Mouse (Mus musculus): ENCODE results near the gene Dnpep. TPM values are rescaled to one million over a fixed set of nuclear protein-coding genes. Genes with fewer than 3 reads are reported as not detected.

Gene Dnpep
- polyA plus RNA-seq, 1 experiment from 2014 or later = 111 TPM

DNA sequence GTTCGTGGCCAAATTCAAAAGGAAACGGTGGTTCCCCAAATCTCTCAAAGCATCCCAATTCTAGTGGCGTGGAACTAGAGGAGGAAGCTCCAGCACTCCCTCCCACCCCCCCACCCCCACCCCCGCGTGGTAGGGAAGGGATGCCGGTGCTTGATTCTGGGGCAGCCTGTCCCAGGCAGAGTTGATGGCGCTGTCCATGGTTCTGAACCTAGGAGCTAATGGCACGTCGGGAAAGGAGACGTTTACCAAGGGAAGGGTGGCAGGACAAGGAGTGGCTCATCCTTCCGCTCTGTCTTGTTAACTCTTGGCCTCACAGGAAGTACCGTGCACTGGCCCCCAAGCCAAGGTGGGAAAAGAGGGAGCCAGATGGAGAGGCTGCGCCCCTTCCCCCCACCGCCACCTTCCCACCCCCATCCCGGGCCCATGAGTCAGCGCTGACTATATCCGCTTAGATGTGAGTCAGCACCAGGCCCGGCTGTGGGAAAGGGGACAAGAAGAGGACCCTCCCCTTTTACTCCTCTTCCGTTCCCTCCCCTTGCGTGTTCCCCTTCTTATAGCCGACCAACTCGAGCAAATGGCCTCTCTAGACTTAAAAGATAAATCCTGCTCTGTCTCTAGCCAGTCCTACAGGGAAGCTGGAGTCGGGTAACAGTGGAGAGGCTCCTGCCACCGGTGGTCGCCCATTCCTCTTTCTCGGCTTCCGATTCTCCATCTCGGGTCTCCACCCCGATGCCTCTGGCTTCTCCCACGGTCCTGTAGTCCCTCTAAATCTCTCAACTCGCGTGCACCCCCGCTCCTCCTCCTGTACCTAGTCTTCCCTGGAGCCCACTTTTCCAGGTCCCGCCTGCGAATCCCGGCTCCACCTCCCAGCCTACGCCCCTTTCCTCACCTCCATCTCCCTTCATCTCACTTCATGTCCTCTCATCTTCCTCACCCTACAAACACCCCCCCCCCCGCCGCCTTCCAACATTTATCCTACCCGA, 54.5 kb downstream of the Dnpep start:
- no peak for ATAC-seq (ENCODE audit: insufficient number of reproducible peaks, insufficient read depth, low FRiP score, low TSS enrichment, low read depth)
- H3K27ac ChIP-seq = no peak overlapping the region
- 2% methylated on average over 40 of the region's 40 CpGs for WGBS
- peak overlapping the region; percentile 26; the same call in 1 of the 2 replicates for H3K4me2 ChIP-seq
- H3K9me3 ChIP-seq = no peaks in the 10 kb centered on the region
- peaks cover 57% of the 10 kb centered on the region for H3K27me3 ChIP-seq
- H3K4me1 ChIP-seq (replicated peaks) = no peaks in the 10 kb centered on the region
- peak overlapping the region; percentile 18; the same call in 1 of the 2 replicates for H3K4me3 ChIP-seq (replicated peaks)
- H3K9ac ChIP-seq (replicated peaks) = no peak overlapping the region
- no peaks in the 10 kb centered on the region for H3K36me3 ChIP-seq

DNA sequence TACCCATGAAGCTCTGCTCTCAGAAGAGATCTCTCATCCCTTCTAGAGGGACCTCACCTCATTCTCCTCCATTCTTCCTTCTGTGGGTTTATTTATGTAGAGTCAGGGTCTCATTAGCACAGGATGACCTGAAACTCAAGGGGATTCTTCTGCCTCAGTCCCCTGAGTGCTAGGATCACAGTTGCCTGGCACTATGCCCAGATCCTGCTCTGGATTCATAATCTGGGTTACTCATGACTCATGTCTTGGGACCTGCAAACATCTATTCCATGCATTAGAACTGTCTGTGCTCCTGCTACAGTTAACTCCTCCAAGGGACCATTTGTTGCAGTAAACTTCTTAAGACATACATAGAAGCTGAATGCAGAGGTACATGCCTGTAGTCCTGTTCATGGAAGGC, 56.5 kb downstream of the Dnpep start:
- no peak overlapping the region for H3K4me2 ChIP-seq
- H3K9me3 ChIP-seq = no peaks in the 10 kb centered on the region
- H3K27me3 ChIP-seq = peaks cover 63% of the 10 kb centered on the region
- no peaks in the 10 kb centered on the region for H3K4me1 ChIP-seq (replicated peaks)
- H3K9ac ChIP-seq (replicated peaks) = no peak overlapping the region
- no peak overlapping the region for H3K27ac ChIP-seq
- no peak for ATAC-seq (ENCODE audit: insufficient number of reproducible peaks, insufficient read depth, low FRiP score, low TSS enrichment, low read depth)
- no peaks in the 10 kb centered on the region for H3K36me3 ChIP-seq
- no peak overlapping the region for H3K4me3 ChIP-seq (replicated peaks)

Other genes with a start within 250 kb of the Dnpep start
- 12.0 and 12.1 TPM in 2 replicates for gene Nhej1, start 192.8 kb downstream of the Dnpep start, polyA plus RNA-seq (2016; fragmentation: Nextera tagmentation; extraction: Ambion mirVana)
- gene Slc23a3, start 184.1 kb downstream of the Dnpep start, polyA plus RNA-seq (2016; fragmentation: Nextera tagmentation; extraction: Ambion mirVana) = 0.10 TPM in 1 of 2 replicates, not detected in the other
- gene Cnppd1, start 175.3 kb downstream of the Dnpep start, polyA plus RNA-seq (2016; fragmentation: Nextera tagmentation; extraction: Ambion mirVana) = 40.4 and 41.1 TPM in 2 replicates
- gene Retreg2, start 175.2 kb downstream of the Dnpep start, polyA plus RNA-seq (2016; fragmentation: Nextera tagmentation; extraction: Ambion mirVana) = 36.9 and 38.0 TPM in 2 replicates
- 34.9 and 37.1 TPM in 2 replicates for gene Zfand2b, start 149.3 kb downstream of the Dnpep start, polyA plus RNA-seq (2016; fragmentation: Nextera tagmentation; extraction: Ambion mirVana)
- 36.3 and 41.1 TPM in 2 replicates for gene Abcb6, start 137.6 kb downstream of the Dnpep start, polyA plus RNA-seq (2016; fragmentation: Nextera tagmentation; extraction: Ambion mirVana)
- 26.6 and 27.8 TPM in 2 replicates for gene Ankzf1, start 125.8 kb downstream of the Dnpep start, polyA plus RNA-seq (2016; fragmentation: Nextera tagmentation; extraction: Ambion mirVana)
- 22.0 and 24.1 TPM in 2 replicates for gene Atg9a, start 125.8 kb downstream of the Dnpep start, polyA plus RNA-seq (2016; fragmentation: Nextera tagmentation; extraction: Ambion mirVana)
- gene Glb1l, start 107.2 kb downstream of the Dnpep start, polyA plus RNA-seq (2016; fragmentation: Nextera tagmentation; extraction: Ambion mirVana) = 19.3 and 20.6 TPM in 2 replicates
- gene Stk16, start 107.2 kb downstream of the Dnpep start, polyA plus RNA-seq (2016; fragmentation: Nextera tagmentation; extraction: Ambion mirVana) = 131 and 134 TPM in 2 replicates
- 14.5 and 15.8 TPM in 2 replicates for gene Tuba4a, start 98.1 kb downstream of the Dnpep start, polyA plus RNA-seq (2016; fragmentation: Nextera tagmentation; extraction: Ambion mirVana)
- gene A630095N17Rik, start 85.9 kb downstream of the Dnpep start, polyA plus RNA-seq (2016; fragmentation: Nextera tagmentation; extraction: Ambion mirVana) = not detected in 2 replicates
- 40.7 and 42.8 TPM in 2 replicates for gene Dnajb2, start 81.6 kb downstream of the Dnpep start, polyA plus RNA-seq (2016; fragmentation: Nextera tagmentation; extraction: Ambion mirVana)
- 0.20 and 0.35 TPM in 2 replicates for gene Ptprn, start 53.5 kb downstream of the Dnpep start, polyA plus RNA-seq (2016; fragmentation: Nextera tagmentation; extraction: Ambion mirVana)
- gene Resp18, start 39.6 kb downstream of the Dnpep start, polyA plus RNA-seq (2016; fragmentation: Nextera tagmentation; extraction: Ambion mirVana) = 0.83 TPM in 1 of 2 replicates, not detected in the other
- gene Des, start 42.3 kb upstream of the Dnpep start, polyA plus RNA-seq (2016; fragmentation: Nextera tagmentation; extraction: Ambion mirVana) = 23.5 and 25.3 TPM in 2 replicates
- gene Speg, start 57.3 kb upstream of the Dnpep start, polyA plus RNA-seq (2016; fragmentation: Nextera tagmentation; extraction: Ambion mirVana) = 30.4 and 30.7 TPM in 2 replicates
- 49.1 and 61.0 TPM in 2 replicates for gene Gmppa, start 117.9 kb upstream of the Dnpep start, polyA plus RNA-seq (2016; fragmentation: Nextera tagmentation; extraction: Ambion mirVana)
- gene Asic4, start 132.4 kb upstream of the Dnpep start, polyA plus RNA-seq (2016; fragmentation: Nextera tagmentation; extraction: Ambion mirVana) = 0.50 and 0.78 TPM in 2 replicates
- 22.1 and 27.1 TPM in 2 replicates for gene Chpf, start 161.3 kb upstream of the Dnpep start, polyA plus RNA-seq (2016; fragmentation: Nextera tagmentation; extraction: Ambion mirVana)
- gene Tmem198, start 161.5 kb upstream of the Dnpep start, polyA plus RNA-seq (2016; fragmentation: Nextera tagmentation; extraction: Ambion mirVana) = 0.36 and 0.74 TPM in 2 replicates
- 98.3 and 104 TPM in 2 replicates for gene Obsl1, start 188.5 kb upstream of the Dnpep start, polyA plus RNA-seq (2016; fragmentation: Nextera tagmentation; extraction: Ambion mirVana)
- gene Inha, start 189.1 kb upstream of the Dnpep start, polyA plus RNA-seq (2016; fragmentation: Nextera tagmentation; extraction: Ambion mirVana) = 9.5 and 11.9 TPM in 2 replicates
- 29.3 and 30.3 TPM in 2 replicates for gene Stk11ip, start 203.5 kb upstream of the Dnpep start, polyA plus RNA-seq (2016; fragmentation: Nextera tagmentation; extraction: Ambion mirVana)
- 33.6 and 33.7 TPM in 2 replicates for gene Slc4a3, start 228.3 kb upstream of the Dnpep start, polyA plus RNA-seq (2016; fragmentation: Nextera tagmentation; extraction: Ambion mirVana)